Mouse (Mus musculus) liver, embryonic 14.5 days (tissue): ENCODE data around the gene Fam49a.

ENCODE experiments used
- CTCF ChIP-seq: IDR thresholded peaks from 2 replicates; pipeline ENCODE4 v1.5.1; 2016; ENCODE audit warnings: antibody characterized with exemption, low read depth, control low read depth
- EP300 ChIP-seq: IDR thresholded peaks from 2 replicates; pipeline ENCODE4 v1.6.1; 2016; ENCODE audit warnings: antibody characterized with exemption, low read depth

- TF ChIP-seq CTCF (no peak), EP300 (no peak)
Observed at GRCm38 (mm10) chr12:12409044-12409443, 147.1 kb downstream of the Fam49a start.
